Mouse (Mus musculus) heart, adult 2 months (tissue): ENCODE results near the gene Csk.

Experiments used
- CTCF ChIP-seq: fragments of 200-600 bp; IDR thresholded peaks from 2 replicates; pipeline ENCODE4 v1.8.1; 2022; ENCODE audit warnings: antibody characterized with exemption, mild to moderate bottlenecking, moderate library complexity
- POLR2A ChIP-seq: fragments of 200-500 bp; IDR thresholded peaks from 2 replicates; pipeline ENCODE4 v1.6.1; 2011; ENCODE audit warnings: mild to moderate bottlenecking, low read depth, low read length, control low read depth; ENCODE audit not compliant: insufficient read depth

DNA sequence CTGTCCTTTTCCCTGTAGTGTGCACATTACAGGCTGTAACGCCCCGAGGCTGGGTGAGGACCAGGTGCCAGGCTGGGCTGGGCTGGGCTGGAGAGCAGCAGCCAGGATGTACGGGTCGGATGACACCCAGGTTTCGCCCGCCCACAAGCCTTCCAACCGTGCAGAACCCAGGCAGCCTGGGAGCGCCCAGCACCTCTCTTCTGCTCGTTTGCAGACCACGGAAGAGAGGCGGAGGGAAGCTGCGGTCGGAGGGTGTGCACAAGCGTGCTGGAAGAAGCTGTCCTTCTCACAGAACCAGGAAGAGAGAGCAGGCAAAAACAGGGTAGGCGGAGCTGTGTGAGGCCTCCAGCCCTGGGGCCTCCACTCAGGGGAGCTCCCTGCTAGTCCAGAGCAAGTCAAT is 13.0 kb downstream of the Csk start:
- TF ChIP-seq POLR2A: peak; percentile 61; the same call in 1 of the 2 replicates
- TF ChIP-seq CTCF: no peak
